Mouse (Mus musculus): ENCODE results near the gene Gm7579. TPM values are rescaled to one million over a fixed set of nuclear protein-coding genes. Genes with fewer than 3 reads are reported as not detected.

The Gm7579 gene
- total RNA-seq, 4 experiments from 2014 or later = not detected

Other genes starting within 250 kb of the Gm7579 start
- gene Mob2, start 150.8 kb upstream of the Gm7579 start, total RNA-seq (2022) = 10 to 100 TPM; 45.2 to 53.5 (median 46.9) TPM
- 10 to 100 TPM; 26.3 to 48.9 (median 37.9) TPM for gene Dusp8, start 116.0 kb upstream of the Gm7579 start, total RNA-seq (2022)
- not detected for gene Gm45618, start 91.1 kb upstream of the Gm7579 start, total RNA-seq (2022)
- not detected for gene Gm39115, start 75.8 kb upstream of the Gm7579 start, total RNA-seq (2022)
- not detected for gene Gm45337, start 67.3 kb upstream of the Gm7579 start, total RNA-seq (2022)
- gene Gm29735, start 54.7 kb upstream of the Gm7579 start, total RNA-seq (2022) = not detected
- not detected for gene Gm4553, start 46.1 kb upstream of the Gm7579 start, total RNA-seq (2022)
- gene Krtap5-2, start 35.9 kb upstream of the Gm7579 start, total RNA-seq (2022) = not detected
- gene Gm10153, start 21.5 kb upstream of the Gm7579 start, total RNA-seq (2022) = not detected
- not detected for gene Krtap5-3, start 10.5 kb upstream of the Gm7579 start, total RNA-seq (2022)
- gene Krtap5-5, start 18.1 kb downstream of the Gm7579 start, total RNA-seq (2022) = under 1 TPM in 1 of 4 experiments, not detected in 3; 0.22 TPM
- not detected for gene Gm40460, start 29.2 kb downstream of the Gm7579 start, total RNA-seq (2022)
- gene Gm2431, start 46.5 kb downstream of the Gm7579 start, total RNA-seq (2022) = not detected
- gene Gm4559, start 62.5 kb downstream of the Gm7579 start, total RNA-seq (2022) = not detected
- not detected for gene Krtap5-1, start 85.3 kb downstream of the Gm7579 start, total RNA-seq (2022)
- not detected for gene Krtap5-4, start 91.7 kb downstream of the Gm7579 start, total RNA-seq (2022)
- 1 to 10 TPM; 2.4 to 4.7 (median 3.4) TPM for gene Ifitm10, start 161.9 kb downstream of the Gm7579 start, total RNA-seq (2022)
- 10 to 100 TPM in 1 of 4 experiments, 1 to 10 TPM in 2, under 1 TPM in 1; 0.63 to 14.1 (median 6.3) TPM for gene Gm49369, start 170.8 kb downstream of the Gm7579 start, total RNA-seq (2022)
- 1,000 to 10,000 TPM; 1,038 to 1,126 (median 1,089) TPM for gene Ctsd, start 176.2 kb downstream of the Gm7579 start, total RNA-seq (2022)
- gene Syt8, start 223.0 kb downstream of the Gm7579 start, total RNA-seq (2022) = under 1 TPM in 1 of 4 experiments, not detected in 3; 0.25 TPM
- gene Tnni2, start 229.9 kb downstream of the Gm7579 start, total RNA-seq (2022) = 1 to 10 TPM; 5.1 to 10.0 (median 7.8) TPM
- 10 to 100 TPM; 24.0 to 40.3 (median 31.7) TPM for gene Lsp1, start 248.9 kb downstream of the Gm7579 start, total RNA-seq (2022)

Measured in heart, adult 8-10 months (tissue).